Mouse (Mus musculus) ovary, adult 18-20 months (tissue): ENCODE measurements at regions not wholly inside any gene's neighbourhood (a gene's known extent, or its start where the extent isn't known, plus 50 kb on each side); places are given as distances from the start of the nearest gene placed in this dataset.

Source experiments
- DNase-seq: peaks from one replicate; pipeline ENCODE4 v3.0.0; 2022; ENCODE audit warnings: low spot score, mixed read lengths

GRCm38 (mm10) chr1:135665484-135665883 lies 54.4 kb upstream of the Csrp1 start:
- no peak for DNase-seq

DNA sequence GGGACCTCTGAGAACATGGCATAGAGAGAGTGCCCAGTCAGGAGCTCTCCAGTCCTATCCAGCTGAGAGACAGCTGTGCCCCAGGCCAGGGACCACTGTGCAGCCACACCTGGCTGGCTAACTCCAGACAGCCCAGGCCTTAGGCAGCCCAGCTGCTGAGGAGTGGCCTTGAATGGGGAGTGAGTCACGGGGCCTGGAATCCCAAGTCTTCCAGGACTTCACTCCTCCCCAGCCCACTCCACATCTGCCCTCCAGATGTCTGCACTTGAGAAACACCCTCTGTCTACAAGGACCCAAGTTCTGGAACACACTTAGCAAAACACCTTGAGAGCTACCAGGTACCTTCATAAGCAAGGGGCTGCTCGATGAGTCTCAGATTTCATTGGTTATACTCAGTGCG lies 51.5 kb upstream of the Csrp1 start:
- peak; percentile 47 for DNase-seq

GRCm38 (mm10) chr1:135668951-135669350 lies 50.9 kb upstream of the Csrp1 start:
- DNase-seq = no peak

GRCm38 (mm10) chr1:135669803-135670202 lies 50.1 kb upstream of the Csrp1 start:
- peak; percentile 73 for DNase-seq
